Mouse (Mus musculus) intestine, embryonic 16.5 days (tissue): ENCODE data around the gene Mpc1. TPM values are rescaled to one million over a fixed set of nuclear protein-coding genes. Genes with fewer than 3 reads are reported as not detected.
"Not testable (repeated sequence)": the region's sequence is repeated elsewhere in the genome, so short reads cannot be mapped to it uniquely, and the experiment has no call there.

Experiments used
- ATAC-seq: fragments of 200-750 bp; cut with Nextera tagmentation; 2 replicates; pipeline ENCODE4 v1.8.0; 2017; ENCODE audit warnings: moderate TSS enrichment, moderate library complexity
- H3K27ac ChIP-seq: fragments of 300-500 bp; sonication (generic); 2 replicates; pipeline ENCODE4 v1.5.1; 2014; ENCODE audit warnings: mild to moderate bottlenecking, low read length
- H3K27me3 ChIP-seq: fragments of 300-500 bp; sonication (generic); replicated peaks from 2 replicates; pipeline ENCODE4 v1.6.1; 2014; ENCODE audit warnings: low read length, control low read depth, mixed read lengths; ENCODE audit not compliant: control insufficient read depth, insufficient read depth
- H3K36me3 ChIP-seq: fragments of 300-500 bp; sonication (generic); 2 replicates; pipeline ENCODE4 v1.6.1; 2014; ENCODE audit warnings: low read length, control low read depth; ENCODE audit not compliant: control insufficient read depth, insufficient read depth
- H3K4me1 ChIP-seq: fragments of 300-500 bp; sonication (generic); 2 replicates; pipeline ENCODE4 v1.6.1; 2014; ENCODE audit warnings: low read length, control low read depth, mixed read lengths; ENCODE audit not compliant: control insufficient read depth, insufficient read depth
- H3K4me2 ChIP-seq: fragments of 300-500 bp; sonication (generic); 2 replicates; pipeline ENCODE4 v1.6.1; 2014; ENCODE audit warnings: low read depth, low read length, control low read depth
- H3K4me3 ChIP-seq: fragments of 300-500 bp; sonication (generic); 2 replicates; pipeline ENCODE4 v1.5.1; 2014; ENCODE audit warnings: mild to moderate bottlenecking, low read length
- H3K9ac ChIP-seq: fragments of 300-500 bp; sonication (generic); 2 replicates; pipeline ENCODE4 v1.6.1; 2014; ENCODE audit warnings: low read depth, low read length
- H3K9me3 ChIP-seq: fragments of 300-500 bp; sonication (generic); 2 replicates; pipeline ENCODE4 v1.6.1; 2016; ENCODE audit warnings: low read length, control low read depth; ENCODE audit not compliant: control insufficient read depth
- WGBS: fragments of 180-500 bp; shearing (Covaris S2); extraction: QIAGEN DNeasy Blood & Tissue Kit; methylation state at CpG from one replicate; pipeline ENCODE4 v1.1.7; 2014; 5-methylcytosine and 5-hydroxymethylcytosine counted together
- polyA plus RNA-seq: library from polyadenylated mRNA; unstranded; fragments of >200 nt; fragmentation: Nextera tagmentation; extraction: Ambion mirVana; gene quantifications from 2 replicates; pipeline ENCODE4 v1.2.1, GENCODE M21; 2015

The Mpc1 gene
- polyA plus RNA-seq, 1 experiment from 2014 or later: 223 TPM

DNA sequence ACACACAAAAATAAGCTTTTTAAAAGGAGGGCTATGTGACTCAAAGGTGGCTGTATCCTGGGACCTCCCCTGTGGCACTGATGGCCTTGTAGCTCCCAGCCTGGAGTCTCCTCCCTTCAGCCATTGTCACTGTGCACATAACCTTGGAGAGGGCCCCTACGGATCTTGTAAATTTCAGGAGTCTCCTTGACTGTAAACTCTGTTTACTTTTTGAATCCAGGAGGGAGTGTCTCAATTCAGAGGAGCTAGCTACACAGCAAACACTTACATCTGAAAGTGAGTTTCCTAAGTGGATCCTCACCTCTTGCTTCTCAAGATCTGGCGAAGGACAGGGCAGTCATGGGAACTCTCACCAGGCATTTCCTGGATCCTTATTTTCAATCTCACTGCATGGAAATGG, 38.6 kb upstream of the Mpc1 start:
- Histone ChIP-seq H3K4me3 (no peak overlapping the region), H3K4me1 (no peaks in the 10 kb centered on the region), H3K27ac (no peak overlapping the region), H3K27me3 (no peaks in the 10 kb centered on the region), H3K36me3 (no peaks in the 10 kb centered on the region), H3K9ac (no peak overlapping the region), H3K4me2 (no peak overlapping the region), H3K9me3 (no peaks in the 10 kb centered on the region)
- no peak for ATAC-seq
- 55% methylated on average over 2 of the region's 2 CpGs for WGBS

DNA sequence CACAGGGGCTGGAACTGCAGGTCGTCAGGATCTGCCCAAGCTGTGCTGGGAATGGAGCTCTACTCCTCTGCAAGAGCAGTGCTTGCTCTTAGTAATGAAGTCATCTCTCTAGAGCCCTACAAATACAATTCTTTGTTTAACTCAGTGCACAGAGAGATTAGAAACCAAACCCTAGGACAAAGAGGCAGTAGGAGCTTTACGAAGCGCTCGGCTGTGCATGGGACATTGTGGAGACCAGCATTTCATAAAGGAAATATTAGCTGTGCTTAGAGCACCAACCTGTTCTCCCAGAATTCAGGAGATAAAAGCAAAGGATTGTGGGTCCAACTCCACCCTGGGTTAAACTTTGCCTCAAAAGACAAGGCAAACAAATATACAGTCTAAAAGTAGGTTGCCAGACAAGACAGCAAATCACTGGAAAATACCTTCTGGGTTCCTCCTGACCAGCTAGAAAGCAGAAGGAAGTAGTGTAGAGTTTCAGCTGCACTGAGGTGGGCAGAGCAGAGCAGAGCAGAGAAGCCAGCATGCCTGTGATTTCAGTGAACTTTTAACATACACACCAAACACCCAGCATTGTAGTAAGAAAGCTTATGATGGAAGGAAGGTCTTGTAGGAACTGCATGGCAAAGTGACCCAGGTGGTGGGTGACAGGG, 36.5 kb upstream of the Mpc1 start:
- H3K27ac ChIP-seq: peak overlapping the region; percentile 31; the same call in 1 of the 2 replicates

DNA sequence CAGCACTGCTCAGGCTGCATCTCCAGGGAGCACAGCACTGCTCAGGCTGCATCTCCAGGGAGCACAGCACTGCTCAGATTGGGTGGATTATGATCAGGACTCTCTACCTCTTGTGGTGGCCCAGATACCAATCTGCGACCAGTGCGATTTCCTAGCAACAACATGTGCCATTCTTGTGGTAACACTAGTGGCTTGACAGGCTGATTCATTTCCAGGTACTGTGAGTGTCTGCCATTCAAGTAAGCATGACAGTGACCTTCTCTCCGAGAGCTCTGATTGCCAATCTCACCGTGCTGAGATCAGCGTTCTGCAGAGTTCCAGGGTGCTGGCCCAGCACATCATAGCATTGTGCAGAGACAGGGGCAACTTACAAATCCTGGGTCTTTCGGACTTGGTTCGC, 31.0 kb upstream of the Mpc1 start:
- H3K4me1 ChIP-seq: no peaks in the 10 kb centered on the region
- no peaks in the 10 kb centered on the region for H3K9me3 ChIP-seq
- ATAC-seq: no peak
- 93% methylated on average over 7 of the region's 7 CpGs for WGBS
- no peaks in the 10 kb centered on the region for H3K27me3 ChIP-seq
- H3K4me2 ChIP-seq: no peak overlapping the region
- H3K9ac ChIP-seq: no peak overlapping the region
- no peak overlapping the region for H3K4me3 ChIP-seq
- H3K36me3 ChIP-seq: no peaks in the 10 kb centered on the region
- no peak overlapping the region for H3K27ac ChIP-seq

More for the DNA sequence above, 36.5 kb upstream of the Mpc1 start:
- H3K9ac ChIP-seq: no peak overlapping the region
- peak; percentile 58 for ATAC-seq
- H3K4me2 ChIP-seq: no peak overlapping the region
- no peaks in the 10 kb centered on the region for H3K27me3 ChIP-seq
- H3K9me3 ChIP-seq: no peaks in the 10 kb centered on the region
- no peaks in the 10 kb centered on the region for H3K36me3 ChIP-seq
- H3K4me1 ChIP-seq: no peaks in the 10 kb centered on the region
- WGBS: 58% methylated on average over 4 of the region's 4 CpGs
- H3K4me3 ChIP-seq: no peak overlapping the region

DNA sequence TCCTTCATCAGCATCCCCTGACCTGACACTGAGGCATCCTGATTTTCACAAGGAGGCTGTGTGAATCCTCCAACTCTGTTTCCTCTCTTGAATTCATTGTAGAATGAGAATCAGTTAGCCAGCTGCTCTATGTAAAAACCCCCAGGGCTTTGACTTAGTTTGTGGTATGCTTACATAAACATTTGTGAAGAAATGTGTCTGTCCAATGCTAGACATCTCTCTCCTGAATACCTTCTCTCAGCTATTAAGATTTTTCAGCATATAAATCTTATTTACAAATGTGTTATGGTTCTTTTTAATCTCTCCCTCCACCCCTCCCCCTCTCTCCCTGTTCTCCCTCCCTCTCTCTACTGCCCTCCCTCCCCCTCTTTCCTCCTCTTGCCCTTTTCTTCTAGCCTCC, 28.4 kb upstream of the Mpc1 start:
- Histone ChIP-seq H3K4me2 (no peak overlapping the region), H3K36me3 (no peaks in the 10 kb centered on the region), H3K9ac (no peak overlapping the region), H3K4me3 (no peak overlapping the region), H3K27me3 (no peaks in the 10 kb centered on the region), H3K27ac (no peak overlapping the region), H3K9me3 (no peaks in the 10 kb centered on the region), H3K4me1 (no peaks in the 10 kb centered on the region)
- no peak for ATAC-seq

DNA sequence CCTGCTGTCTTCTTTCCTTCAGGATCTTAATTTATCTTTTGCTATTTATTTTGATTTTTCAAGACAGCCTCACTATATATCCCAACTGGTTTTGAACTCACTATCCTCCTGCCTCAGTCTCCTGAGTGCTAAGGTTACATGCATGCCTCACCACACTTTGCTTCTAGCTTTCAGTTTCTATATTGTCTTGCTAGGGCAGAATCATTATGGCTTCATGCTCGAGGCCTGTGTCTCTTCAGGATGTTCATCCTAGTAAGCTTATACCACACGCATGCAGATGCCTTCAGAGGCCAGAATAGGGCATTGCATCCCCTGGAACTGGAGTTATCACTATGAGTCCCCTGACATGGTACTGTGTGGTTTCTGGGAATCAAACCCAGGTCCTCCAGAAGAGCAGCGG, 27.8 kb upstream of the Mpc1 start:
- Histone ChIP-seq H3K4me3 (no peak overlapping the region), H3K9me3 (no peaks in the 10 kb centered on the region), H3K27me3 (no peaks in the 10 kb centered on the region), H3K4me1 (no peaks in the 10 kb centered on the region), H3K36me3 (no peaks in the 10 kb centered on the region), H3K27ac (no peak overlapping the region), H3K4me2 (no peak overlapping the region), H3K9ac (no peak overlapping the region)
- 68% methylated on average over 3 of the region's 3 CpGs for WGBS
- ATAC-seq: no peak

DNA sequence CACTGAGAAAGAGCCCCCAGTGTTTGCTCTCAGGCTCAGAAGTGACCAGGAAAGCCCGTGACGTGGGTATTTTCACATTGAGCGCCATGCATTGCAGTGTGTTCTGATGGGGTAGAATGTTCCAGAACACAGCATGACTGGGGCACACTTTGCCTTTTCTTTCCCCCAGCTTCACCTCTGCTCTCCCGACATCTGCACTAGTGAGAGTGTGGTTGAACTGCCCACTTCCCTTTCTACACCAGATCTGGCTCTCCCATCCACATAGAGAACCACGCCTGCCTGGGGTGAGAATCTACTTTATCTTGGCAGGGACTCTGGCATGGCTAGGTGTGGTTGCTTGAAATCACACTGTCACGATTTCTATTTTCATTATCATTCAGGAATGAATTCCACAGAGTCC, 27.1 kb upstream of the Mpc1 start:
- WGBS: 88% methylated on average over 6 of the region's 6 CpGs
- H3K9ac ChIP-seq: no peak overlapping the region
- no peak overlapping the region for H3K27ac ChIP-seq
- no peak overlapping the region for H3K4me3 ChIP-seq
- no peaks in the 10 kb centered on the region for H3K27me3 ChIP-seq
- no peaks in the 10 kb centered on the region for H3K4me1 ChIP-seq
- ATAC-seq: no peak
- H3K9me3 ChIP-seq: no peaks in the 10 kb centered on the region
- H3K36me3 ChIP-seq: no peaks in the 10 kb centered on the region
- H3K4me2 ChIP-seq: no peak overlapping the region

DNA sequence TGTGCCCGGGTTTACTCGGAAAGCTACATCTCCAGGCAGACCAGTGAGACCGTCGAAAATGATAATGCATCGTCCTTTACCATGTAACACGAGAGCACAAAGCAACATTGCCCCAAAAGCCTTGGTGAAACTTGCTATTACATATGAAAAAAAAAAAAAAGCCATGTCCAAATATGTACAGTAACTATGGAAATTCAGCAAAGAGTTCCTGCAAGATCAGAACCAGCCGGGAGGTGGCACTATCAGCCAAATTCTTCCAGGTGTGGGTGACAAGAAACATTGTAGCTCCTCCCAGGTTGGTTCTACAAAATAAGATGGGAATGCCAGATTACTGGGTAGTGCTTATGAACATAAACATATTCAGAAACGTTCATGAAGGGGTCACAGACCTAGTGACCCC, 25.7 kb upstream of the Mpc1 start:
- no peaks in the 10 kb centered on the region for H3K4me1 ChIP-seq
- no peak overlapping the region for H3K9ac ChIP-seq
- H3K4me2 ChIP-seq: no peak overlapping the region
- no peaks in the 10 kb centered on the region for H3K27me3 ChIP-seq
- no peak overlapping the region for H3K27ac ChIP-seq
- 74% methylated on average over 8 of the region's 8 CpGs for WGBS
- H3K9me3 ChIP-seq: no peaks in the 10 kb centered on the region
- no peak overlapping the region for H3K4me3 ChIP-seq
- ATAC-seq: no peak
- no peaks in the 10 kb centered on the region for H3K36me3 ChIP-seq

DNA sequence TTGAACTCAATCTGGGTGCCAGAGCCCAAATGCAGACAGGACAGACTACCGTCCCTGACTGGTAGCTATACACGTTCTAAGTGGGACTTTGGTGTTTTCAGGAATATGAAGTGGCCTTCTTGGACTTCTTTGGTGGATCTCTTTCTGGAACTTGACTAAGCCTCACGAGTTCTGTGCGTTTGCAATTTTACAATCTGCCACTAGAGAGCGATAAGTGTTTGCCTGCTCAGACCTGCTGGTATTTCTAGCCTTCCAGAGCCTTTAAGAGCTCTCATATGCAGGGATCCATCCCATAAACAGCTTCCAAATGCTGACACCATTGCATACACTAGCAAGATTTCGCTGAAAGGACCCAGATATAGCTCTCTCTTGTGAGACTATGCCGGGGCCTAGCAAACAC, 18.1 kb upstream of the Mpc1 start:
- not testable (repeated sequence) for H3K36me3 ChIP-seq, H3K27ac ChIP-seq, H3K27me3 ChIP-seq, H3K4me2 ChIP-seq, H3K9me3 ChIP-seq, H3K4me1 ChIP-seq, ATAC-seq, H3K4me3 ChIP-seq, H3K9ac ChIP-seq
- 18% methylated on average over 7 of the region's 7 CpGs for WGBS

DNA sequence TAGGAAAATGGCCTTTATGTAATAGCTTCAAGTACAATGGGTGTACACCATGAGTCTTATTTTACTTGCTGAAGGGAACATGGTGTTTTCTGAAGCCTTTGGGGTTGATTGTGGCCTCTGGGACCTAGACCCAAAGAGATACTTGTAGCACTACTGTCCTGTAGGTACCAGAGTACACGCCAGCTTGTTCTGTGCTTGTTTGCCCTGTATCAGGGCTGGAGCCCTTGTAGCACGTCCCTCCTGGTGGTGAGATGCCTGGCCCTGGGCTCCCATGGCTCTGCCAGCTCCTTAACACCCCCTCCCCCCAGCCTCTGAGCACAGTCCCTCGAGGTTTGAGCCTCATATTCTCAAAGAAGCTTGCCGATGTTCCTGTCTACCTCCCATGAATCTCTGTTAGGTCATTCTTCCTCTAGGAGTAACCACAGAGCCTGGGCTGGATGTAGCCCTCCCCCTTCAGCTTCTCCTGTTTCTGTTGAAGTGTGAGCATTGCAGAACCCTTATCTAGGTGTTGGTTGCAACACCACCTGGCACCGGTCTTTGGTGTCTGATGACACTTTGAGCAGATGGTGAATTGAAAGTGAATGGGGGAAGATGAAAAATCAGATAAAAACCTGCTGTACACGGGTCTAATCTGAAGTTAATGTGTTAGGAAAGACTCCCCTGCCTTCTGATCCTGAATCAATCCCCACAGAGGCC, 10.5 kb upstream of the Mpc1 start:
- ATAC-seq: no peak
- 46% methylated on average over 6 of the region's 6 CpGs for WGBS
- H3K27ac ChIP-seq: no peak overlapping the region

DNA sequence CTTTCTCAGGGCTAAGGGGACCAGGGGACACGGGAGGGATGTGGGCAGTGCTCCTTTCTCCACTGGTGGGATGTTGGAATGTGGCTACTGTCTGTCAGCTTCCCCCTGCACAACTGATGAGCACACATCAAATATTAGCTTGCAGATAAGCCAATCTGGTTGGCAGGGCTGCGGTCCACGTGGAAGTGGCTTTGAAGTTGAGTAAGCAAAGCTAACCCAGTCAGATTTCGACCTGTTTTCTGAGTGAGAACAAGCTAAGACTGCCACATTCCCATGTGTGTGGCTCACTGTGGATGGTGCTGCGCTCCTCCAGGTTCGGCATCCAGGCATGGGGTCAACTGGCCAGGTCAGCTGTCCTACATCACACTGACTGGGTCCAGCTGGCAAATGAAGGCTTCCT, 9.8 kb upstream of the Mpc1 start:
- ATAC-seq: no peak
- WGBS: 42% methylated on average over 6 of the region's 6 CpGs
- Histone ChIP-seq H3K4me1 (no peaks in the 10 kb centered on the region), H3K9ac (no peak overlapping the region), H3K9me3 (no peaks in the 10 kb centered on the region), H3K36me3 (no peaks in the 10 kb centered on the region), H3K27me3 (no peaks in the 10 kb centered on the region), H3K4me2 (no peak overlapping the region), H3K27ac (no peak overlapping the region), H3K4me3 (no peak overlapping the region)

More for the DNA sequence above, 10.5 kb upstream of the Mpc1 start:
- H3K27me3 ChIP-seq: no peaks in the 10 kb centered on the region
- H3K4me3 ChIP-seq: no peak overlapping the region
- H3K9me3 ChIP-seq: no peaks in the 10 kb centered on the region
- H3K36me3 ChIP-seq: no peaks in the 10 kb centered on the region
- no peak overlapping the region for H3K9ac ChIP-seq
- H3K4me2 ChIP-seq: no peak overlapping the region
- H3K4me1 ChIP-seq: no peaks in the 10 kb centered on the region
